Mouse (Mus musculus): ENCODE measurements around the gene Aldh1l1.

The Aldh1l1 gene

GRCm38 (mm10) chr6:90550161-90550912 is 64.1 kb downstream of the Aldh1l1 start:
- peak; percentile 14 to 59 for DNase-seq (ENCODE audit: low spot score in 2 of 2)

GRCm38 (mm10) chr6:90551251-90551650 is 65.0 kb downstream of the Aldh1l1 start:
- no peak for DNase-seq (ENCODE audit: low spot score in 2 of 2)

GRCm38 (mm10) chr6:90553197-90553596 is 67.0 kb downstream of the Aldh1l1 start:
- no peak for DNase-seq (ENCODE audit: low spot score in 2 of 2)

- no peak for DNase-seq (ENCODE audit: low spot score in 2 of 2)
Observed at GRCm38 (mm10) chr6:90553682-90554081, 67.5 kb downstream of the Aldh1l1 start.

GRCm38 (mm10) chr6:90556534-90557058 is 70.4 kb downstream of the Aldh1l1 start:
- no peak for DNase-seq (ENCODE audit: low spot score in 2 of 2)

GRCm38 (mm10) chr6:90557077-90557476 is 70.8 kb downstream of the Aldh1l1 start:
- no peak for DNase-seq (ENCODE audit: low spot score in 2 of 2)

- no peak for DNase-seq (ENCODE audit: low spot score in 2 of 2)
Observed at GRCm38 (mm10) chr6:90557829-90558693, 71.8 kb downstream of the Aldh1l1 start.

- DNase-seq (ENCODE audit: low spot score in 2 of 2), result no peak
Observed at GRCm38 (mm10) chr6:90560390-90561058, 74.3 kb downstream of the Aldh1l1 start.

- no peak for DNase-seq (ENCODE audit: low spot score in 2 of 2)
Observed at GRCm38 (mm10) chr6:90561234-90561781, 75.1 kb downstream of the Aldh1l1 start.

- DNase-seq (ENCODE audit: low spot score in 2 of 2), result no peak
Observed at GRCm38 (mm10) chr6:90564240-90564639, 78.0 kb downstream of the Aldh1l1 start.

GRCm38 (mm10) chr6:90565357-90566215 is 79.4 kb downstream of the Aldh1l1 start:
- no peak for DNase-seq (ENCODE audit: low spot score in 2 of 2)

GRCm38 (mm10) chr6:90567486-90567885 is 81.3 kb downstream of the Aldh1l1 start:
- DNase-seq (ENCODE audit: low spot score in 2 of 2), result no peak

GRCm38 (mm10) chr6:90567928-90568327 is 81.7 kb downstream of the Aldh1l1 start:
- no peak for DNase-seq (ENCODE audit: low spot score in 2 of 2)

GRCm38 (mm10) chr6:90568721-90569120 is 82.5 kb downstream of the Aldh1l1 start:
- no peak for DNase-seq (ENCODE audit: low spot score in 2 of 2)

- no peak for DNase-seq (ENCODE audit: low spot score in 2 of 2)
Observed at GRCm38 (mm10) chr6:90569736-90570383, 83.6 kb downstream of the Aldh1l1 start.

GRCm38 (mm10) chr6:90570392-90570791 is 84.2 kb downstream of the Aldh1l1 start:
- DNase-seq (ENCODE audit: low spot score in 2 of 2), result no peak

GRCm38 (mm10) chr6:90575261-90575715 is 89.1 kb downstream of the Aldh1l1 start:
- peak; percentile 48 to 76 for DNase-seq (ENCODE audit: low spot score in 2 of 2)

GRCm38 (mm10) chr6:90578174-90578573 is 91.9 kb downstream of the Aldh1l1 start:
- DNase-seq (ENCODE audit: low spot score in 2 of 2), result no peak

GRCm38 (mm10) chr6:90582331-90582730 is 96.1 kb downstream of the Aldh1l1 start:
- peak in 1 of 2 experiments; percentile 43 for DNase-seq (ENCODE audit: low spot score in 2 of 2)

GRCm38 (mm10) chr6:90588113-90588512 is 101.9 kb downstream of the Aldh1l1 start:
- DNase-seq (ENCODE audit: low spot score in 2 of 2), result no peak
